Mouse (Mus musculus): ENCODE data around the gene Kcnc1. TPM values are rescaled to one million over a fixed set of nuclear protein-coding genes. Genes with fewer than 3 reads are reported as not detected.

Kcnc1 gene
- polyA plus RNA-seq, 1 experiment = 0.23 TPM

- TF ChIP-seq CTCF (conservative IDR thresholded peaks at IDR 0.05; ENCODE audit: insufficient read depth, insufficient read length, low read depth, low read length) (no peak), POLR2A (IDR thresholded peaks at IDR 0.05; ENCODE audit: low read depth, low read length) (no peak)
- peak; percentile 8 for DNase-seq
- H3K36me3 ChIP-seq (ENCODE audit: control insufficient read depth, insufficient read depth, low read length) = no peaks in the 10 kb centered on the region
- no peaks in the 10 kb centered on the region for H3K27me3 ChIP-seq (replicated peaks; ENCODE audit: control insufficient read depth, insufficient read depth, low read length)
- H3K4me1 ChIP-seq (ENCODE audit: control insufficient read depth, insufficient read depth, low read length) = no peaks in the 10 kb centered on the region
- WGBS = 55% methylated on average over 9 of the region's 9 CpGs
- no peak overlapping the region for H3K4me3 ChIP-seq (ENCODE audit: insufficient read depth, low read depth, low read length)
- no peak overlapping the region for H3K27ac ChIP-seq (ENCODE audit: insufficient read depth, low read depth, low read length)
These were observed 76.8 kb downstream of the Kcnc1 start for GRCm38 (mm10) chr7:46473141-46473540.

GRCm38 (mm10) chr7:46475464-46475863 is 79.2 kb downstream of the Kcnc1 start:
- Histone ChIP-seq H3K36me3 (ENCODE audit: control insufficient read depth, insufficient read depth, low read length) (no peaks in the 10 kb centered on the region), H3K27me3 (replicated peaks; ENCODE audit: control insufficient read depth, insufficient read depth, low read length) (no peaks in the 10 kb centered on the region), H3K27ac (ENCODE audit: insufficient read depth, low read depth, low read length) (no peak overlapping the region), H3K4me1 (ENCODE audit: control insufficient read depth, insufficient read depth, low read length) (no peaks in the 10 kb centered on the region), H3K4me3 (ENCODE audit: insufficient read depth, low read depth, low read length) (no peak overlapping the region)
- no peak for DNase-seq
- WGBS = 68% methylated on average over 5 of the region's 5 CpGs
- TF ChIP-seq CTCF (conservative IDR thresholded peaks at IDR 0.05; ENCODE audit: insufficient read depth, insufficient read length, low read depth, low read length) = no peak
- no peak for TF ChIP-seq POLR2A (IDR thresholded peaks at IDR 0.05; ENCODE audit: low read depth, low read length)

GRCm38 (mm10) chr7:46477456-46477855 is 81.2 kb downstream of the Kcnc1 start:
- no peak overlapping the region for H3K27ac ChIP-seq (ENCODE audit: insufficient read depth, low read depth, low read length)
- 98% methylated on average over 3 of the region's 3 CpGs for WGBS
- no peaks in the 10 kb centered on the region for H3K4me1 ChIP-seq (ENCODE audit: control insufficient read depth, insufficient read depth, low read length)
- H3K36me3 ChIP-seq (ENCODE audit: control insufficient read depth, insufficient read depth, low read length) = no peaks in the 10 kb centered on the region
- no peak overlapping the region for H3K4me3 ChIP-seq (ENCODE audit: insufficient read depth, low read depth, low read length)
- TF ChIP-seq POLR2A (IDR thresholded peaks at IDR 0.05; ENCODE audit: low read depth, low read length) = no peak
- TF ChIP-seq CTCF (conservative IDR thresholded peaks at IDR 0.05; ENCODE audit: insufficient read depth, insufficient read length, low read depth, low read length) = no peak
- DNase-seq = no peak
- no peaks in the 10 kb centered on the region for H3K27me3 ChIP-seq (replicated peaks; ENCODE audit: control insufficient read depth, insufficient read depth, low read length)

GRCm38 (mm10) chr7:46479793-46480192 is 83.5 kb downstream of the Kcnc1 start:
- WGBS = 50% methylated on average over 6 of the region's 6 CpGs
- no peaks in the 10 kb centered on the region for H3K4me1 ChIP-seq (ENCODE audit: control insufficient read depth, insufficient read depth, low read length)
- TF ChIP-seq POLR2A (IDR thresholded peaks at IDR 0.05; ENCODE audit: low read depth, low read length) (no peak), CTCF (conservative IDR thresholded peaks at IDR 0.05; ENCODE audit: insufficient read depth, insufficient read length, low read depth, low read length) (no peak)
- no peaks in the 10 kb centered on the region for H3K27me3 ChIP-seq (replicated peaks; ENCODE audit: control insufficient read depth, insufficient read depth, low read length)
- no peak overlapping the region for H3K27ac ChIP-seq (ENCODE audit: insufficient read depth, low read depth, low read length)
- DNase-seq = no peak
- no peaks in the 10 kb centered on the region for H3K36me3 ChIP-seq (ENCODE audit: control insufficient read depth, insufficient read depth, low read length)
- no peak overlapping the region for H3K4me3 ChIP-seq (ENCODE audit: insufficient read depth, low read depth, low read length)

GRCm38 (mm10) chr7:46482099-46482531 is 85.8 kb downstream of the Kcnc1 start:
- WGBS = 73% methylated on average over 2 of the region's 2 CpGs

GRCm38 (mm10) chr7:46483050-46483449 is 86.8 kb downstream of the Kcnc1 start:
- Histone ChIP-seq H3K4me1 (ENCODE audit: control insufficient read depth, insufficient read depth, low read length) (no peaks in the 10 kb centered on the region), H3K4me3 (ENCODE audit: insufficient read depth, low read depth, low read length) (no peak overlapping the region), H3K27me3 (replicated peaks; ENCODE audit: control insufficient read depth, insufficient read depth, low read length) (no peaks in the 10 kb centered on the region), H3K36me3 (ENCODE audit: control insufficient read depth, insufficient read depth, low read length) (no peaks in the 10 kb centered on the region), H3K27ac (ENCODE audit: insufficient read depth, low read depth, low read length) (no peak overlapping the region)
- TF ChIP-seq POLR2A (IDR thresholded peaks at IDR 0.05; ENCODE audit: low read depth, low read length) = no peak
- TF ChIP-seq CTCF (conservative IDR thresholded peaks at IDR 0.05; ENCODE audit: insufficient read depth, insufficient read length, low read depth, low read length) = no peak
- no peak for DNase-seq
- 76% methylated on average over 10 of the region's 10 CpGs for WGBS

More at GRCm38 (mm10) chr7:46482099-46482531, 85.8 kb downstream of the Kcnc1 start:
- Histone ChIP-seq H3K4me3 (ENCODE audit: insufficient read depth, low read depth, low read length) (no peak overlapping the region), H3K27me3 (replicated peaks; ENCODE audit: control insufficient read depth, insufficient read depth, low read length) (no peaks in the 10 kb centered on the region), H3K4me1 (ENCODE audit: control insufficient read depth, insufficient read depth, low read length) (no peaks in the 10 kb centered on the region), H3K27ac (ENCODE audit: insufficient read depth, low read depth, low read length) (no peak overlapping the region), H3K36me3 (ENCODE audit: control insufficient read depth, insufficient read depth, low read length) (no peaks in the 10 kb centered on the region)
- TF ChIP-seq POLR2A (IDR thresholded peaks at IDR 0.05; ENCODE audit: low read depth, low read length) (no peak), CTCF (conservative IDR thresholded peaks at IDR 0.05; ENCODE audit: insufficient read depth, insufficient read length, low read depth, low read length) (no peak)
- peak; percentile 24 for DNase-seq

GRCm38 (mm10) chr7:46484223-46484622 is 87.9 kb downstream of the Kcnc1 start:
- no peaks in the 10 kb centered on the region for H3K27me3 ChIP-seq (replicated peaks; ENCODE audit: control insufficient read depth, insufficient read depth, low read length)
- TF ChIP-seq POLR2A (IDR thresholded peaks at IDR 0.05; ENCODE audit: low read depth, low read length) = no peak
- TF ChIP-seq CTCF (conservative IDR thresholded peaks at IDR 0.05; ENCODE audit: insufficient read depth, insufficient read length, low read depth, low read length) = no peak
- no peaks in the 10 kb centered on the region for H3K36me3 ChIP-seq (ENCODE audit: control insufficient read depth, insufficient read depth, low read length)
- DNase-seq = no peak
- H3K27ac ChIP-seq (ENCODE audit: insufficient read depth, low read depth, low read length) = no peak overlapping the region
- H3K4me3 ChIP-seq (ENCODE audit: insufficient read depth, low read depth, low read length) = no peak overlapping the region
- no peaks in the 10 kb centered on the region for H3K4me1 ChIP-seq (ENCODE audit: control insufficient read depth, insufficient read depth, low read length)
- WGBS = 45% methylated on average over 6 of the region's 6 CpGs
